Mouse (Mus musculus) midbrain, embryonic 10.5 days (tissue): ENCODE measurements around the gene Hnrnpa2b1. TPM values are rescaled to one million over a fixed set of nuclear protein-coding genes. Genes with fewer than 3 reads are reported as not detected.
A peak's percentile ranks its signal among the peaks of the same experiment; 100 is the strongest.

Source experiments
- DNase-seq: peaks from one replicate; pipeline ENCODE4 v3.0.0-alpha.2; 2017; ENCODE audit warnings: low spot score
- H3K27ac ChIP-seq: fragments of 300-500 bp; sonication (generic); replicated peaks from 2 replicates; pipeline ENCODE4 v1.5.1; 2016; ENCODE audit warnings: mild to moderate bottlenecking
- H3K27me3 ChIP-seq: fragments of 300-500 bp; sonication (generic); 2 replicates; pipeline ENCODE4 v1.6.1; 2016; ENCODE audit warnings: low read depth, mild to moderate bottlenecking; ENCODE audit not compliant: poor library complexity, severe bottlenecking
- H3K36me3 ChIP-seq: fragments of 300-500 bp; sonication (generic); 2 replicates; pipeline ENCODE4 v1.6.1; 2016; ENCODE audit warnings: mild to moderate bottlenecking, moderate library complexity
- H3K4me1 ChIP-seq: fragments of 300-500 bp; sonication (generic); 2 replicates; pipeline ENCODE4 v1.6.1; 2016
- H3K4me3 ChIP-seq: fragments of 300-500 bp; sonication (generic); 2 replicates; pipeline ENCODE4 v1.5.1; 2016; ENCODE audit warnings: mild to moderate bottlenecking, moderate library complexity
- H3K9me3 ChIP-seq: fragments of 300-500 bp; sonication (generic); replicated peaks from 2 replicates; pipeline ENCODE4 v1.6.1; 2016; ENCODE audit warnings: mild to moderate bottlenecking
- WGBS: fragments of 180-500 bp; shearing (Covaris S2); methylation state at CpG from one replicate; pipeline ENCODE4 v1.1.7; 2016; 5-methylcytosine and 5-hydroxymethylcytosine counted together
- polyA plus RNA-seq: library from polyadenylated mRNA; unstranded; fragments of >200 nt; fragmentation: Nextera tagmentation; extraction: Ambion mirVana; gene quantifications from 2 replicates; pipeline ENCODE4 v1.2.1, GENCODE M21; 2016

Gene Hnrnpa2b1
- polyA plus RNA-seq, 1 experiment from 2014 or later: 2,311 TPM

DNA sequence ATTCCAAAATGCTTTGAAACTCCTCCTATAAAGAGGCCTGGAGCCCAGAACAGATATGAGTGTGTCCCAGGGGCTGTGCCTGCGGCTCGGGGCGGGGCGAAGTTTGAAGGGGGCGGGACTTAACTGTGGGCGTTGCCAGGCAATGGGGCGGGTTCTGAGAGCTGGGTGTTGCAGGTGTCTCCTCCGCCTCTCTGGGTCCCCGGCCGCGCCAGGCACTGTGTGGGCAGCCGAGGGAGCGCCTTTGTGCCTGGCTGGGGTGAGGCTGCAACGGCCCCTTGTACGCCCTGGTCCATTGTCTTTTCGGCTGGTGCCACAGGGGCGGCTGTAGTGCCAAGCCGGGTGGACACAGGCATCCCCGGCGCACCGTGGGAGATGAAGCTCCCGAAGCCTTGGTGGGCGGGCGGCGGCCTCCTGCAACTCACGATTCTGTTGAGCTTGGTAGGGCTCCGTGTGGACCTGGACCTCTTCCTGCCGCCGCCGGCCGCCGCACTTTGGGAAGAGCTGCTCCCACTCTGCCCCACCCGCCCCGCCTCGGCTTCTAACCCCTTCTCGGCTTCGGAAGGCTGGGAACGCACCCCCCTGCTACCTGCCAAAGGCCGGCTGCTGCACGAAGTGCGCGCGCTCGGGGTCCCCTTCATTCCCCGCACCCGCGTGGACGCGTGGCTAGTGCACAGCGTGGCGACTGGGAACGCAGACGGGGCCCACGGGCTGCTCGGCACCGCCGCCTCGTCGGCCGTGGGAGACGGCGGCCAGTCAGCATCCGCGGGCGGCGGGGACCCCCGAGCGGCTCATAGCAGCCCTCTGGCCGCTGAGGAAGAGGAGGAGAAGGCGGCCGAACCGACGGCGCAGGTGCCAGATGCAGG, 36.9 kb downstream of the Hnrnpa2b1 start, which contains the start of gene Nfe2l3:
TSS of gene Nfe2l3 (plus strand) at position 136 of the 863 bp plus-strand sequence.
- DNase-seq: peak; percentile 80
- peaks cover 24% of the 10 kb centered on the region for H3K4me1 ChIP-seq
- no peaks in the 10 kb centered on the region for H3K36me3 ChIP-seq
- peak within 1 kb of the TSS; percentile 70 for H3K4me3 ChIP-seq
- H3K9me3 ChIP-seq: no peaks in the 10 kb centered on the region
- peaks cover 72% of the 10 kb centered on the region for H3K27me3 ChIP-seq
- WGBS: under 1% methylated on average over 74 of the region's 74 CpGs
- H3K27ac ChIP-seq: peak within 1 kb of the TSS; percentile 75

GRCm38 (mm10) chr6:51424537-51424936, 45.2 kb downstream of the Hnrnpa2b1 start:
- Histone ChIP-seq H3K4me1 (peaks cover 9% of the 10 kb centered on the region), H3K27me3 (no peaks in the 10 kb centered on the region; the same call in 1 of the 2 replicates), H3K4me3 (no peak overlapping the region), H3K36me3 (no peaks in the 10 kb centered on the region), H3K9me3 (0 out of 2 replicates have a peak, but pooled peaks cover 3% of the 10 kb centered on the region), H3K27ac (no peak overlapping the region)
- WGBS: 93% methylated on average over 2 of the region's 2 CpGs
- DNase-seq: no peak

GRCm38 (mm10) chr6:51423466-51424122, 46.1 kb downstream of the Hnrnpa2b1 start:
- Histone ChIP-seq H3K9me3 (0 out of 2 replicates have a peak, but pooled peaks cover 3% of the 10 kb centered on the region), H3K4me3 (no peak overlapping the region), H3K4me1 (peaks cover 9% of the 10 kb centered on the region), H3K27ac (no peak overlapping the region), H3K27me3 (no peaks in the 10 kb centered on the region; the same call in 1 of the 2 replicates), H3K36me3 (no peaks in the 10 kb centered on the region)
- 60% methylated on average over 11 of the region's 11 CpGs for WGBS
- no peak for DNase-seq

- H3K27ac ChIP-seq: no peak overlapping the region
- 0 out of 2 replicates have a peak, but pooled peaks cover 3% of the 10 kb centered on the region for H3K4me1 ChIP-seq
- WGBS: 95% methylated on average over 4 of the region's 4 CpGs
- no peaks in the 10 kb centered on the region for H3K27me3 ChIP-seq
- DNase-seq: no peak
- H3K9me3 ChIP-seq: no peaks in the 10 kb centered on the region
- no peaks in the 10 kb centered on the region for H3K36me3 ChIP-seq
- H3K4me3 ChIP-seq: no peak overlapping the region
Measured at GRCm38 (mm10) chr6:51417306-51417936, 52.3 kb downstream of the Hnrnpa2b1 start.

DNA sequence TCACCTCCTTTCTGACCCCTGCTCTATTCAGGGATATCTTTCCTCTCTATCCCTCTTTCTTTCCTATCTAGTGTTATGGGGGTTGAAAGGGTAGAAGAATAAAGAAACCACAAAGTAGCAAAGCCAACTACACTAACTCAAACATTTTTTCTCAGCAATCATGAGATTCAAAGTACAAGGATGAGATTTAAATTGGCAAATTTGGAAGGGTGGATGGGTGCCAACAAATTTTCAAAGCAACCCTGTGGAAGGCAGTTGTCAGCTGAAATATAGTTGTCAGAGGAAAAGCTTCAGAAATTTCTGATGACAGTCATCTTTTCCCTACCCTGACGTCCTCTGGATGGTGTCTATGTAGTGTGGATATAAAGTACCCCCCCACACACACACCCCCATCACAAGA, 53.3 kb downstream of the Hnrnpa2b1 start:
- no peak for DNase-seq
- 0 out of 2 replicates have a peak, but pooled peaks cover 3% of the 10 kb centered on the region for H3K4me1 ChIP-seq
- 70% methylated on average over 1 of the region's 1 CpGs for WGBS
- H3K36me3 ChIP-seq: no peaks in the 10 kb centered on the region
- no peak overlapping the region for H3K4me3 ChIP-seq
- H3K27me3 ChIP-seq: no peaks in the 10 kb centered on the region
- H3K9me3 ChIP-seq: 0 out of 2 replicates have a peak, but pooled peaks cover under 1% of the 10 kb centered on the region
- H3K27ac ChIP-seq: no peak overlapping the region

Other genes starting within 250 kb of the Hnrnpa2b1 start
- gene Nfe2l3, start 37.2 kb downstream of the Hnrnpa2b1 start, polyA plus RNA-seq: 1.3 and 3.3 TPM in 2 replicates
- gene Cbx3, start 466 bp upstream of the Hnrnpa2b1 start, polyA plus RNA-seq: 692 and 722 TPM in 2 replicates
- gene Snx10, start 54.0 kb upstream of the Hnrnpa2b1 start, polyA plus RNA-seq: 37.0 and 40.9 TPM in 2 replicates